Comparison of ENCODE assay signal across 8 mouse cellular contexts in genomic region chr6:29198309-29199222, GRCm38 (mm10). TPM values are rescaled to one million over a fixed set of nuclear protein-coding genes. Genes with fewer than 3 reads are reported as not detected.
DNase-seq lines count a peak whose midpoint lies in the region; ATAC-seq lines count a peak whose summit lies in the region.

No protein-coding gene starts in this region.

- no peak overlapping the region for H3K9ac ChIP-seq in embryonic facial prominence, embryonic 15.5 days
- H3K9ac ChIP-seq in heart, embryonic 12.5 days = peak overlapping the region; percentile 47; the same call in 1 of the 2 replicates
- peak overlapping the region; percentile 56 for H3K9ac ChIP-seq in kidney, embryonic 16.5 days (replicated peaks; ENCODE audit: low read length)

- ATAC-seq in embryonic facial prominence, embryonic 15.5 days (ENCODE audit: insufficient number of reproducible peaks, low FRiP score, low TSS enrichment, low read depth) = peak; percentile 69
- peak; percentile 58 for ATAC-seq in heart, embryonic 12.5 days (ENCODE audit: insufficient number of reproducible peaks, low FRiP score)
- ATAC-seq in kidney, embryonic 16.5 days (ENCODE audit: low FRiP score, low TSS enrichment) = peak; percentile 85
- ATAC-seq in monocyte, adult 5-6 weeks (replicated peaks; ENCODE audit: insufficient number of reproducible peaks, low FRiP score, low TSS enrichment, poor library complexity, severe bottlenecking) = peak; percentile 75

- peaks cover 12% of the 10 kb centered on the region for H3K4me1 ChIP-seq in embryonic facial prominence, embryonic 15.5 days
- peaks cover 25% of the 10 kb centered on the region for H3K4me1 ChIP-seq in heart, embryonic 12.5 days (replicated peaks)
- peaks cover 9% of the 10 kb centered on the region; the same call in 1 of the 2 replicates for H3K4me1 ChIP-seq in kidney, embryonic 16.5 days (ENCODE audit: insufficient read depth, low read length)

- peak overlapping the region; percentile 55 for H3K4me2 ChIP-seq in embryonic facial prominence, embryonic 15.5 days (replicated peaks)
- peak overlapping the region; percentile 79 for H3K4me2 ChIP-seq in heart, embryonic 12.5 days
- peak overlapping the region; percentile 68 for H3K4me2 ChIP-seq in kidney, embryonic 16.5 days (replicated peaks; ENCODE audit: low read depth, low read length)

- H3K4me3 ChIP-seq in embryonic facial prominence, embryonic 15.5 days (replicated peaks) = peak overlapping the region; percentile 40
- peak overlapping the region; percentile 42 for H3K4me3 ChIP-seq in heart, embryonic 12.5 days
- peak overlapping the region; percentile 48 for H3K4me3 ChIP-seq in kidney, embryonic 16.5 days (ENCODE audit: low read length)

- 0 out of 2 replicates have a peak, but pooled peaks cover 12% of the 10 kb centered on the region for H3K27me3 ChIP-seq in embryonic facial prominence, embryonic 15.5 days
- H3K27me3 ChIP-seq in heart, embryonic 12.5 days (replicated peaks) = peaks cover 19% of the 10 kb centered on the region
- 0 out of 2 replicates have a peak, but pooled peaks cover 2% of the 10 kb centered on the region for H3K27me3 ChIP-seq in kidney, embryonic 16.5 days (ENCODE audit: insufficient read depth, low read length)

- H3K27ac ChIP-seq in embryonic facial prominence, embryonic 15.5 days (replicated peaks) = no peak overlapping the region
- H3K27ac ChIP-seq in heart, embryonic 12.5 days (ENCODE audit: poor library complexity, severe bottlenecking) = no peak overlapping the region
- H3K27ac ChIP-seq in kidney, embryonic 16.5 days (ENCODE audit: low read length) = no peak overlapping the region

- DNase-seq in 416B (ENCODE audit: low read depth) (peak; percentile 84), liver (peak; percentile 81)
- peak; percentile 62 to 87 for DNase-seq in adrenal gland, postnatal 4 days (ENCODE audit: low spot score in 2 of 2)
- DNase-seq in spleen, postnatal 36 days (ENCODE audit: low spot score in 2 of 2) = peak; percentile 68 to 76

- H3K36me3 ChIP-seq in embryonic facial prominence, embryonic 15.5 days = peaks cover 25% of the 10 kb centered on the region; the same call in 1 of the 2 replicates
- peaks cover 23% of the 10 kb centered on the region for H3K36me3 ChIP-seq in heart, embryonic 12.5 days
- peaks cover 11% of the 10 kb centered on the region for H3K36me3 ChIP-seq in kidney, embryonic 16.5 days (ENCODE audit: insufficient read depth, low read length)

- no peaks in the 10 kb centered on the region for H3K9me3 ChIP-seq in embryonic facial prominence, embryonic 15.5 days (replicated peaks)
- no peaks in the 10 kb centered on the region for H3K9me3 ChIP-seq in heart, embryonic 12.5 days (replicated peaks)
- H3K9me3 ChIP-seq in kidney, embryonic 16.5 days (ENCODE audit: low read length) = no peaks in the 10 kb centered on the region

- WGBS in embryonic facial prominence, embryonic 15.5 days = 14% methylated on average over 25 of the region's 25 CpGs
- 16% methylated on average over 25 of the region's 25 CpGs for WGBS in heart, embryonic 12.5 days
- WGBS in kidney, embryonic 16.5 days = 10% methylated on average over 25 of the region's 25 CpGs

RNA-seq across cellular contexts. Expression of gene Impdh1, which starts 17.6 kb away (rescaled TPM):
- total RNA-seq in adrenal gland, postnatal 4 days (2021) = 10 to 100 TPM; 62.1 to 65.9 TPM
- 51.0 and 60.5 TPM in 2 replicates for polyA plus RNA-seq in embryonic facial prominence, embryonic 15.5 days (2015; fragmentation: Nextera tagmentation; extraction: Ambion mirVana)
- polyA plus RNA-seq in heart, embryonic 12.5 days (2016; fragmentation: Nextera tagmentation; extraction: Ambion mirVana) = 39.5 and 40.8 TPM in 2 replicates
- 49.1 and 50.3 TPM in 2 replicates for polyA plus RNA-seq in kidney, embryonic 16.5 days (2015; fragmentation: Nextera tagmentation; extraction: Ambion mirVana)
- total RNA-seq in monocyte, adult 5-6 weeks (2017) = 16.4 to 27.6 TPM (median 22.7 TPM) in 3 replicates

RNA-seq across cellular contexts. Expression of gene Prrt4, which starts 19.2 kb away (rescaled TPM):
- 10 to 100 TPM; 11.1 to 11.7 TPM for total RNA-seq in adrenal gland, postnatal 4 days (2021)
- polyA plus RNA-seq in embryonic facial prominence, embryonic 15.5 days (2015; fragmentation: Nextera tagmentation; extraction: Ambion mirVana) = 0.59 and 0.79 TPM in 2 replicates
- polyA plus RNA-seq in heart, embryonic 12.5 days (2016; fragmentation: Nextera tagmentation; extraction: Ambion mirVana) = 3.0 and 3.1 TPM in 2 replicates
- 0.71 and 1.1 TPM in 2 replicates for polyA plus RNA-seq in kidney, embryonic 16.5 days (2015; fragmentation: Nextera tagmentation; extraction: Ambion mirVana)
- total RNA-seq in monocyte, adult 5-6 weeks (2017) = not detected in 3 replicates

RNA-seq across cellular contexts. Expression of gene Rbm28, which starts 33.8 kb away (rescaled TPM):
- 10 to 100 TPM; 32.5 to 33.7 TPM for total RNA-seq in adrenal gland, postnatal 4 days (2021)
- polyA plus RNA-seq in embryonic facial prominence, embryonic 15.5 days (2015; fragmentation: Nextera tagmentation; extraction: Ambion mirVana) = 33.1 and 35.8 TPM in 2 replicates
- 32.4 and 35.6 TPM in 2 replicates for polyA plus RNA-seq in heart, embryonic 12.5 days (2016; fragmentation: Nextera tagmentation; extraction: Ambion mirVana)
- 45.9 and 53.6 TPM in 2 replicates for polyA plus RNA-seq in kidney, embryonic 16.5 days (2015; fragmentation: Nextera tagmentation; extraction: Ambion mirVana)
- 50.0 to 66.4 TPM (median 59.6 TPM) in 3 replicates for total RNA-seq in monocyte, adult 5-6 weeks (2017)
